Mouse (Mus musculus): ENCODE measurements around the gene Fam50b. TPM values are rescaled to one million over a fixed set of nuclear protein-coding genes. Genes with fewer than 3 reads are reported as not detected.
A peak's percentile ranks its signal among the peaks of the same experiment; 100 is the strongest.

The Fam50b gene
- total RNA-seq, 1 experiment, result 0.27 TPM

- in situ Hi-C loops (cut with MboI; ENCODE audit: low sequenced_read_pairs in 2 of 2, unreplicated experiment in 2 of 2), result no loop called here
- no peak overlapping the region for H3K27ac ChIP-seq (ENCODE audit: insufficient read depth, low read depth, low read length, poor library complexity, severe bottlenecking)
- H3K4me3 ChIP-seq (ENCODE audit: insufficient read depth in 1 of 2, low read depth in 1 of 2, low read length in 2 of 2, poor library complexity in 1 of 2, severe bottlenecking in 1 of 2), result no peak overlapping the region
Observed at GRCm38 (mm10) chr13:34762865-34763264, 28.2 kb downstream of the Fam50b start.

GRCm38 (mm10) chr13:34765269-34765668, 30.6 kb downstream of the Fam50b start:
- in situ Hi-C loops (cut with MboI; ENCODE audit: low sequenced_read_pairs in 2 of 2, unreplicated experiment in 2 of 2), result no loop called here
- H3K9me3 ChIP-seq (ENCODE audit: control insufficient read depth, insufficient read depth, low read depth, low read length), result no peaks in the 10 kb centered on the region
- peaks cover 0 to 8% of the 10 kb centered on the region in 2 experiments; a peak in 1 of 4 replicates for H3K4me1 ChIP-seq (ENCODE audit: control insufficient read depth in 2 of 2, insufficient read depth in 2 of 2, low read length in 2 of 2, poor library complexity in 1 of 2)
- no peaks in the 10 kb centered on the region for H3K36me3 ChIP-seq (ENCODE audit: control insufficient read depth, insufficient read depth, low read length, poor library complexity, severe bottlenecking)
- DNase-seq (ENCODE audit: low read depth, low spot score), result no peak
- H3K27ac ChIP-seq (ENCODE audit: insufficient read depth, low read depth, low read length, poor library complexity, severe bottlenecking), result no peak overlapping the region
- no peak overlapping the region for H3K4me3 ChIP-seq (ENCODE audit: insufficient read depth in 1 of 2, low read depth in 1 of 2, low read length in 2 of 2, poor library complexity in 1 of 2, severe bottlenecking in 1 of 2)
- no peak overlapping the region for H3K9ac ChIP-seq (ENCODE audit: insufficient read depth, low read depth, low read length, poor library complexity, severe bottlenecking)
- no peak for TF ChIP-seq HCFC1 (IDR thresholded peaks at IDR 0.05; ENCODE audit: borderline replicate concordance, insufficient read depth, low read length)
- no peak for TF ChIP-seq ZC3H11A (IDR thresholded peaks at IDR 0.05; ENCODE audit: borderline replicate concordance, low read depth, low read length)
- no peak for TF ChIP-seq ZNF384 (IDR thresholded peaks at IDR 0.05; ENCODE audit: low read depth, low read length)
- TF ChIP-seq MAFK (IDR thresholded peaks at IDR 0.05; ENCODE audit: insufficient read depth, low read depth, low read length), result no peak
- TF ChIP-seq CHD2 (IDR thresholded peaks at IDR 0.05; ENCODE audit: low read depth, low read length), result no peak

More at GRCm38 (mm10) chr13:34762865-34763264, 28.2 kb downstream of the Fam50b start:
- Histone ChIP-seq H3K36me3 (ENCODE audit: control insufficient read depth, insufficient read depth, low read length, poor library complexity, severe bottlenecking) (no peaks in the 10 kb centered on the region), H3K9me3 (ENCODE audit: control insufficient read depth, insufficient read depth, low read depth, low read length) (no peaks in the 10 kb centered on the region), H3K9ac (ENCODE audit: insufficient read depth, low read depth, low read length, poor library complexity, severe bottlenecking) (no peak overlapping the region), H3K4me1 (ENCODE audit: control insufficient read depth in 2 of 2, insufficient read depth in 2 of 2, low read length in 2 of 2, poor library complexity in 1 of 2) (peaks cover 0 to 7% of the 10 kb centered on the region in 2 experiments; a peak in 1 of 4 replicates)
- no peak for TF ChIP-seq ZNF384 (IDR thresholded peaks at IDR 0.05; ENCODE audit: low read depth, low read length)
- TF ChIP-seq CHD2 (IDR thresholded peaks at IDR 0.05; ENCODE audit: low read depth, low read length), result no peak
- TF ChIP-seq MAFK (IDR thresholded peaks at IDR 0.05; ENCODE audit: insufficient read depth, low read depth, low read length), result no peak
- no peak for TF ChIP-seq ZC3H11A (IDR thresholded peaks at IDR 0.05; ENCODE audit: borderline replicate concordance, low read depth, low read length)
- TF ChIP-seq HCFC1 (IDR thresholded peaks at IDR 0.05; ENCODE audit: borderline replicate concordance, insufficient read depth, low read length), result no peak
- no peak for DNase-seq (ENCODE audit: low read depth, low spot score)

- Histone ChIP-seq H3K4me3 (ENCODE audit: insufficient read depth in 1 of 2, low read depth in 1 of 2, low read length in 2 of 2, poor library complexity in 1 of 2, severe bottlenecking in 1 of 2) (no peak overlapping the region), H3K27ac (ENCODE audit: insufficient read depth, low read depth, low read length, poor library complexity, severe bottlenecking) (no peak overlapping the region), H3K9me3 (ENCODE audit: control insufficient read depth, insufficient read depth, low read depth, low read length) (no peaks in the 10 kb centered on the region), H3K36me3 (ENCODE audit: control insufficient read depth, insufficient read depth, low read length, poor library complexity, severe bottlenecking) (no peaks in the 10 kb centered on the region), H3K4me1 (ENCODE audit: control insufficient read depth in 2 of 2, insufficient read depth in 2 of 2, low read length in 2 of 2, poor library complexity in 1 of 2) (peaks cover 0 to 4% of the 10 kb centered on the region in 2 experiments; a peak in 1 of 4 replicates), H3K9ac (ENCODE audit: insufficient read depth, low read depth, low read length, poor library complexity, severe bottlenecking) (no peak overlapping the region)
- TF ChIP-seq MAFK (IDR thresholded peaks at IDR 0.05; ENCODE audit: insufficient read depth, low read depth, low read length) (no peak), ZC3H11A (IDR thresholded peaks at IDR 0.05; ENCODE audit: borderline replicate concordance, low read depth, low read length) (no peak), HCFC1 (IDR thresholded peaks at IDR 0.05; ENCODE audit: borderline replicate concordance, insufficient read depth, low read length) (no peak), ZNF384 (IDR thresholded peaks at IDR 0.05; ENCODE audit: low read depth, low read length) (no peak)
- no peak for DNase-seq (ENCODE audit: low read depth, low spot score)
- in situ Hi-C loops (cut with MboI; ENCODE audit: low sequenced_read_pairs in 2 of 2, unreplicated experiment in 2 of 2), result no loop called here
Observed at GRCm38 (mm10) chr13:34766572-34766971, 31.9 kb downstream of the Fam50b start.

GRCm38 (mm10) chr13:34767527-34768292, 33.1 kb downstream of the Fam50b start:
- H3K4me3 ChIP-seq (ENCODE audit: insufficient read depth in 1 of 2, low read depth in 1 of 2, low read length in 2 of 2, poor library complexity in 1 of 2, severe bottlenecking in 1 of 2), result no peak overlapping the region
- peaks cover 0 to 4% of the 10 kb centered on the region in 2 experiments; a peak in 1 of 4 replicates for H3K4me1 ChIP-seq (ENCODE audit: control insufficient read depth in 2 of 2, insufficient read depth in 2 of 2, low read length in 2 of 2, poor library complexity in 1 of 2)
- H3K27ac ChIP-seq (ENCODE audit: insufficient read depth, low read depth, low read length, poor library complexity, severe bottlenecking), result no peak overlapping the region
- TF ChIP-seq ZC3H11A (IDR thresholded peaks at IDR 0.05; ENCODE audit: borderline replicate concordance, low read depth, low read length) (no peak), CHD2 (IDR thresholded peaks at IDR 0.05; ENCODE audit: low read depth, low read length) (no peak), ZNF384 (IDR thresholded peaks at IDR 0.05; ENCODE audit: low read depth, low read length) (no peak), MAFK (IDR thresholded peaks at IDR 0.05; ENCODE audit: insufficient read depth, low read depth, low read length) (0 out of 2 replicates have a peak, but pooled peaks have one; percentile 25), HCFC1 (IDR thresholded peaks at IDR 0.05; ENCODE audit: borderline replicate concordance, insufficient read depth, low read length) (no peak)
- in situ Hi-C loops (cut with MboI; ENCODE audit: low sequenced_read_pairs in 2 of 2, unreplicated experiment in 2 of 2), result no loop called here
- no peak overlapping the region for H3K9ac ChIP-seq (ENCODE audit: insufficient read depth, low read depth, low read length, poor library complexity, severe bottlenecking)
- H3K9me3 ChIP-seq (ENCODE audit: control insufficient read depth, insufficient read depth, low read depth, low read length), result no peaks in the 10 kb centered on the region
- no peak for DNase-seq (ENCODE audit: low read depth, low spot score)
- no peaks in the 10 kb centered on the region for H3K36me3 ChIP-seq (ENCODE audit: control insufficient read depth, insufficient read depth, low read length, poor library complexity, severe bottlenecking)
